Mouse (Mus musculus) gastrocnemius, postnatal 10 days (tissue): ENCODE measurements around the gene Robo1. TPM values are rescaled to one million over a fixed set of nuclear protein-coding genes. Genes with fewer than 3 reads are reported as not detected.

Experiments used
- DNase-seq: peaks from one replicate; pipeline ENCODE4 v3.0.0; 2021; ENCODE audit warnings: mixed read lengths
- total RNA-seq, 2 experiments: library from RNA; stranded (reverse); gene quantifications; 2 replicates each; pipeline ENCODE4 v1.2.3; 2021

The Robo1 gene
- total RNA-seq, 2 experiments from 2014 or later, result 8.3 to 12.8 TPM

DNA sequence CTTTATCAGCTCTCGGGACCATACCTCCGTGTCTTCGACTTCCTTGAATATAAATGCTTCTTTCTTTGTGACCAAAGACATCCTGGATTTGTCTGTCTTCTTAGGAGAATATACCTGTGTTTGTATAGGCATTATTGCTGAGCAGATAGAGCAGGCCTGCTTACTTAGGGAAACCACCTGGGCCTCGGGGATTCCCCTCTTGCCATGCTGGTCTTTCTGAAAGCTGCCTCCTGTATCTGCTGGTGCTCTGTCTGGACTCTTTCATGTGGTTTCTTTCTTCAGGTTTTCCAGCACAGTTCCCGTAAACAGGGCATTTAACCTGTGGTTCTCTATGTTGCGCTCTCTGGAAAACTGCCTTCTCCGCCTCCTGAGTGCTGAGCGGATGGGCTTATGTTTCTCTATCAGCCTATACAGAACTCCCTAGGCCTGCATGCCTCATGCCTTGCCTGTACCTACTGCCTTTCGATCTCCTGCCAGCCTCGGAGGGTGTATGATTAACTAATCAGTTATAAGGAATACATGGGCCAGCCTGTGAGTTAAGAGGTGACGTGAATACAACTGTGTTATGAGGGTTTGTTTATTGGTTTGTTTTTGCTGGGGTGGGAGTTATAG, 370.9 kb downstream of the Robo1 start:
- DNase-seq, result no peak

DNA sequence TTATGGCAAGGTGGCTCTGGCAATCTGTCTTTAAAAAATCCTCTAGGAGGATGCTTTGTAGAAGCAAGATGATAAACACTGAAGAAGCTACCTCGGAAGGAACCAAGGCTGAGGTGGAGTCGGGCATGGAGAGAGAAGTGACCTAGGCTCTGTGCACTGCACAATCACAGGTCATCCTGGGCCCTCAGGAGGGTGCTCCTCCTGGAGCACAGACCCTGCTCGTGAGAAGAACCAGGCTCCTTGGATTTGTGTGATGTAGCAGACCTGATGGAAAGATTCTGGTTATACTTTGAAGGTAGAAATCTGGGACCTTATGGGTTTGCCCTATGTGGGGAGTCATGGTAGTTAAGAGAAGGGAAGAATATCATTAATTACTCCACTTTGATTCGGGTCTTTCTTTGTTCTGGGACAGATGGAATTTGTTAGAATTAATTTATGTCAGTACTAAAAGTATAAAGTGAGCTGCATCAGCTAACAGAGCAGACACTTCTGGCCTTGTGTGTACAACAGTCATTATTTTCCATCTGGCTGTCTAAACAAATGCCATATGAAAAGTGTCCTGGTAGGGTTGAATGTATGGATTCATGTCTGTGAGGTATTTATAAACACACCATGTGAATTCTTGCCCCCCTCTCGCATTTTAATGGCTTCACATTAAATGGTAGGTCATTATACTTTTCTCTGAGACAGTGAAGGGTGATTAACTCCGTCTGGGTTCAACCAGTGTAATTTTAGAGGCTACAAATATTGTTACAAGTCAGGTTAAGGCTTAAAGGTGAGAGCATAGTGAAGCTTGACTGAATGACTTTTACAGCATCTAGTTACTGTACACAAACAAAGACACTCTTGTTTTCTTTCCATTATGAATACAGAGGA, 377.7 kb downstream of the Robo1 start:
- no peak for DNase-seq

DNA sequence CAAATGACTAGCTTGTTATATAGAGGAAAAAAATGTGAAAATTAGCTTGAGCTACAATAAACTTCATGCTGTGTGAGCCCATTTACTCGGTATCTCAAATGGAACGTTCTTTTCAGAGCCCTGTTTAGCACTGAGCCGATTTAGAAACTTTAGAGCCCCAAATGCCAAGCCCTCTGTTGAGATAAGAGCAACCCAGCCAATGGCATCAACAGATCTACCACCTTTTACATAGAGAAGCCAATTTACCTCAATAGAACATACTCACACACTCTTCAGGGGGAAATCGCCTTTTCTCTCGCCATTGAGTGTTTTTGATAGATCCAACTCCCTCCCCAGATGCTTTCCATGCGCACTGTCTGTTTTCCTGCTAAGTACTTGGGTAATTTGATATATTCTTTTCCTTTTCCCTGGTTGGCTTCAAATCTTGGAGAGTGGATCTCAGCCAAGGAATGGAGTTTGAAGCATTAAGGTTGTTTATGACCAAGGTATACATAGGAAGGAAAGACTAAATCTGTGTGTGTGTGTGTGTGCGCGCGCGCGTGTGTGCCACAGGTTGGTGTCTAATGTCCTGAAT, 378.5 kb downstream of the Robo1 start:
- DNase-seq, result no peak

DNA sequence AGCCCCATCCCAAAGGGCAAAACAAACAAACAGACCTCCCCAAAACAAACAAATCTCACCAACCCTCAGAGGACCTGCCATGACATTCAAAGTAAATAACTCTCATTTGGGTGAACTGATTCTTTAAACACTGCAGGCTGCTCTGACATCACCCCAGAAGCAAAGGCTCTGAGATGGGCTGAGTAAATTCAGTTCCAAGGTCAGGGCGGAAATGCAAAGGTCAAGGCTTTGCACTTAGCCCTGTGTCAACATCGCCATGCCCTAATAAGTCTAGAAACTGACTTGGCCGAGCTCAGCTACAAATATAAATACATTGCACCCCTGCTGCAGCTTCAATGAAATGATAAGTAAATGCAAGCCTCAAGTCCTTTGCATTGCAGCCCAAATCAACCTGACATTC, 379.5 kb downstream of the Robo1 start:
- DNase-seq, result no peak

DNA sequence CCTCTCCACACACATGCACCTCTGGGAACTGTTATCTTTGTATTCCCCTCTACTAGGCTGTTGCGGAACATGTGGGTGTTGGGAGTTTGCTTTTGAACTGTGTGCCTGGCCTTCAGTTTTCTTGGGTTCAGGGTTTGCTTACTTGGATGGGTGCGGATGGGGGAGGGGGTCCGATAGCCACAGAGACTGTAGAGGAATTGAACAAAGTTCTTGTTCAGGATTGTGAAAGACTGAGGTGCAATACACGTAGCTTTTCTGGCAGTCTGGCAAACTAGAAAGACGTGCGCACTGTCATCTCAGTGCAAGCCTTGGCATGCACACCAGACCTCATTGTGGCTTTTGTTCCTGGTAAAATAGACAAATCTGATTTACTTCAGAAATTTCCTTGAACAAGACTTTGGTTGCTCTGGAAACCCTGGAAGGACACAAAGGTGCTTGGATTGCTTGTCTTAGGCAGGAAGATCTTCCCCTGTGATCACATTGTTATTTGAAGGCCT, 380.1 kb downstream of the Robo1 start:
- DNase-seq, result no peak

DNA sequence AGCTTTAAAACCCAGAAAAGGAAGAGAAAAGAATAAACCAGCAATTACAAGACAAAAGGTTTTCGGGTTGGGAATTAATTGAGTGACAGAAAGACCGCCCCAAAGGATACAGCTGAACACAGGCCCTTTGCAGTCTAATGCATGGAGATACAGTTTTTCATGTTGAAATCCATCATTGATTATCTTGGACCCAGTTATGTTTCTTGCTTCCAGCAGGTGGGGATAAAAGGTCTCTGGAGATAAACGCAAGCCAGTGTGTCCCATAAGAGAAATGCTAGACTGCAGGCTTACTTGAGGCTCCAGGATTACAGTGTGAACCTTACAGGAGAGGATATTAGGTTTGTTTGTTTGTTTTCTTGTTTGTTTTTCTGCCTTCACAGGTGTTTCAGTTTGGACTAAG, 383.8 kb downstream of the Robo1 start:
- no peak for DNase-seq

DNA sequence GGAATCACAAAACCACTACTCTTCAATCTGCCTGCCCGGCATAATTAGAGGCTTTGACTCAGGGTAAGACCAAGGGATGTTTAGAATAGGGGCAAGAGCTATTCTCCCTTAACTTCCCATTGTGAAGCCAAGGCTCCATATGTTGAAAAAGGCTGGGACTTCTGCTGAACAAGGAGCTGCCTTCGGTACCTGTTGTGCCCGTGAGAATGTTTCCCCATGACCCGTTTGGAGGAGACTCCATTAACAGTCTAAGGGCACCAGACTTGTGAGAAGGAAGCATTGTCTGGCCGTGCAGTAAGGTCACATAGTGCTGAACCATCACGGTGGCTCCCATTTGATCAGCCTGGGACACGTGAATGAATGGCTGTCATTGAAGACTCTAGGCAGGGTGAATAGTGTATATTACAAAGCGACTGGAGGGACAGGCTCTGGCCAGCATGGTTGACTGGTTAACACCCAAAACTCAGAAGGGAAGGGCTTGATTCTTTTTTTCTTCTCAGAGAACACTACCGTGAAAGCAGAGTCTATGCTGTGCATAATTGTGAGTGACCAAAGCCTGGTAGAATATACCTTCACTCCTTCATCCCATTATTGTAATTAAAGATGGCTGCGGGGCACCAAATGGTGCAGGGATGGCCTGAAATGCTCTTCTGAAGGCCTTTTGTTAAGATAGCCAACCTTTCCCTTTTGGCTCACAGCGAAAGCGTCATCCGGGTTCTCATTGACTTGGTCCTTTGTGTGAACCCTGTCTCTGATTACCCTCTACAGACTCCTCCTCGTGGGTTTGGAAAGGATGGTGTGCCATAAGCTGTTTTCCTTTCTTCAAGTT, 385.6 kb downstream of the Robo1 start:
- DNase-seq, result no peak

DNA sequence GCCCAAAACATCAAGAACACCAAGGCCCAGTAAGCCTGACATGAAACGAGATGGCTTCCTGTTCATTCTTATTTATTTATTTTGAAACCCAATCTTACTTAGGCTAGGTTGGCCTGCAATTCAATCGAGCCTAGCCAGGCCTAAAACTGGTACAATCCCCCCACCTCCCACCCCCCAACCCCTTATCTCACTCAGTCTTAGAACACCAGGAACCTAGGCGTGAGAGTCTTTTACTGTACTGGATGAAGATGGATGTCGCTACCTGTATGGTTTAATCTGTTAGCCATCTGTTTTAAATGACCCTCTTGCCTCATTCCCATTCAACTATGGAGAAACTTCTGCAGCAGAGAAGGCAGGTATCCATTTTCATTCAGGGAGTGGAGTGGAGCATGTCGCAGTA, 386.7 kb downstream of the Robo1 start:
- DNase-seq, result no peak

DNA sequence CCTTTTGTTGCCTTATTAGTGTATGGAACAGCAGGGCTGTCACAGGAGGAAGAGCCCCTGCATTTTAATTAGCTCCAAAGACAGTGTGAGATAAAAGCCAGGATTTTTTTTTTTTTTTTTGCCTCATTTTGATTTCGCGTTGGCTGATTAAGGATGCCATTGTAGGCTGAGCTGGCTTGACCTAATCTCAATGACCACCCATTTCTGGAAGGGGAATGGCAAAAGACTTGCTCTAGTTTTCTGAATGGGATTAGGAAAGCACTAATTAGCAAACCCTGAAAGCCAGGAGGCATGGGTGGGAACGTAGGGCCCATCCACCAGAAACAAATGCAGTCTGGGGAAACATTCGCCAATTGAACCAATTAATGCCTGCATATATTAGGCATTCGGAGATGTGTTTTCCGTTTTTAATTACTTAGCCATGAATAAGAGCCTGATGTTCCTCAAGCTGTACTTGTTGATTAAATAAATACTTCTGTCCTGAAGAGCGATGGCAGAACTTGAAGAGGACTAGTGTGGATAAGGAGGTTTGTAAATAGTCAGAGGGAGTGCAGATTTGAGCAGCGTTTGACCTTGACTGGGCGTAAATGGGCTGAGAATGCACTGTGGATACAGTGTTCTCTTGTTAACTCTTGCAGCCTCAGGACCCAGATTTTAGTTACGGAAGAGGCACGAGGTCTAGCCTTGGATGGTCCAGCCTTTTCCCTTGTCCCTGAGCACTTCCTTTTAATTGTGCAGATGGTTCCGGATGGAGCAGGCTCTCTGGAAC, 391.3 kb downstream of the Robo1 start:
- DNase-seq, result no peak

DNA sequence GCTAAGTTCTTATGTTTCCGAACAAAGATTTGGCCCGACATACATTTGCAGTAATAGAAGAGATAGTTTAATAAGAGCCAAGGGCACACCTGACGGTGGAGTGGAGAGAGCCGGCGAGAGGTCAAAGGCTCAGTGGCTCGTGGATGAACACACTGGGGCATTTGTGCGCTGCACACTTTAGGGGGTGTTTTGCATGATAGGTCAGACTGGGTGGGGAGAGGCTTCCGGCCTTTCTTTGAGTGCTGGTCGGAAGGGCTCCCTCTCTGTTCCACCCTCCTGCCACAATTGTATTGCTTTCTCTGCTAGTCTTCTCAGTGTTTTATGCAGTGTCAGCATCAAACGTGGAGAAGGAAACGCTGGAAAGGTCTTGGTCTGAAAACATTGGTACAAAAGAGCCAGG, 392.2 kb downstream of the Robo1 start:
- DNase-seq, result no peak

DNA sequence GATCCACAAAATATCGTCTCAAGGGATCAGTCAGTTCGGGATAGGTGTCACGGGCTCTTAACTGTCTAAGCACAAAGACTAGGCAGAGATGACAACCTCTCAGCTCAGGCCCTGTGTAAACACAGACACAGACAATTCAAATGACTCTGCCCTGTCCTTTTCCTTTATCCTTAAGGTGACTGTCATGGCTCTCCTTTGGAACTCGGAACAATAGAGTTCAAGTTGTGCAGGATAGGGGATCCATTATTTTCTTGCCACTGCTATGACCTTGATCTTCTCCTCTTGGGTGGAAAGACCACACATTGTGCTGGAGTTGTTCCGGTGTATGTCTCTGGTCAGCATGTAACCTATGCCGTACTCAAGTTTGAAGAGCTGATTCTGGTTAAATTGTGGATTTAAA, 395.4 kb downstream of the Robo1 start:
- no peak for DNase-seq

DNA sequence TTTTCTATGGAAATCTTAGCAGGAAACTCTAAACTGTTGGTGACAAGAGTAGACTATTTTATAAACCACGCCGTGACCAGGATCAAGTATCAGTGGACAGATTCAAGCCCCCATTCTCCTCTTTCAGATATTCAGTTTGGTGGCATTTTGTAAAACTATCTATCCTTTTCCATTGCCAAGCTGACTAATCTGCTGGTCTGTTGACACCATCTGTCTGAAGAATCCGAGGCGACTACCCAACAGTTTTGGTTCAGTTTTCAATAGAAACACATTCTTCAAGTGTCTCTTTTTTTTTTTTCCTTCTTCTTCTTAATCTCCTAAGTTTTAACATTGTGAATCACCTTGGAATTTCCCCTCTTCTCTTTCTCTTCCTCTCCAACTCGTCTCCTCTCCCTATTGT, 397.7 kb downstream of the Robo1 start:
- DNase-seq, result no peak

DNA sequence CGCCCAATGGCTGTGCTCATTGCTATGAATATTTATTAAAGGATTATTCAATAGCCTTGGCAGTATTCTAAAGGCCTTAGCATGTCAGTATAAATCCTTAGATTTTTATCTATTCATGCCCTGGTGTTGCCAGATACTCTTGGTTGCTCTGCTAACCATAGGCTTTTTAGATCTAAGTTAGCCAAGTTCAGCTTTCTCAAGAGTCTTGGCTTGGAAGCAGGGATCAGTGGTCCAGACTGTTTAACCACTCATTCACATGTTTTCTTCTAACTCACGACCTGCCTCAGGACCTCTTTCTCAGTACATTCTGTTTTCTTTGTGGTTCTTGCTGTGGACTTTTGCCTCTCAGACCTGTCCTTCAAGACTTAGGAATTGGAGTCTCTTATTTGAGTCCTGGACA, 400.4 kb downstream of the Robo1 start:
- no peak for DNase-seq

DNA sequence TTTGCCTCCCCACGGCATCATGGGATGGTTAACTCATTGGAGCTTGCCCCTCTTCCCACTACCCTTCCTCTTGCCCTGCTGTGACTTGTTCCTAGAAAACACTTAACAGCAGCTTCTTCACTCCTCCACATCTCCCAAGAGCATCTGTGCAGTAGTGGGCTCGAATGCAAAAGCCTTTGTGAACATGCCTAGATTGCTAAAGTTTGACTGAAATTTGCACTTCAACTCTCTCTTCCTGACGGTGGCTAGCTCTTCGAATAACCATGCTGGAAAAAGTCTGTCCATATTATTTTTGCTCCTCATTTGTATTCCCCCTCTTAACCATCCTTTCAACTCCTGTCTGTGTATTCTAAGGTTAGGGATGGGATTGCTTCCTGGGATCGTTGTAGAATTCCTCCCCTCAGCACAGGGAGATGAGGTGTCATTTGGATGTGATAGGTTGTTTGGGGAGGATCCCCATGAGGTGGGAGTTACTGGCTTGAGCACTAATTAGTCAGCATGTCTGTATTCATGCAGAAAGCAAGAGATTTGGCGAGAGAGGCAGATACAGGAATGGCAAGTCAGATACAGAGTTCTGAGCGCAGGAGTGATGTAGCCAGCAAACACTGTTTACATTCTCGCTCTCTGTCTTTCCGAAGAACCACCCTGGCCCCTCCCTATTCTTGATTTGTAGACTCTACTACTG, 409.2 kb downstream of the Robo1 start:
- no peak for DNase-seq

DNA sequence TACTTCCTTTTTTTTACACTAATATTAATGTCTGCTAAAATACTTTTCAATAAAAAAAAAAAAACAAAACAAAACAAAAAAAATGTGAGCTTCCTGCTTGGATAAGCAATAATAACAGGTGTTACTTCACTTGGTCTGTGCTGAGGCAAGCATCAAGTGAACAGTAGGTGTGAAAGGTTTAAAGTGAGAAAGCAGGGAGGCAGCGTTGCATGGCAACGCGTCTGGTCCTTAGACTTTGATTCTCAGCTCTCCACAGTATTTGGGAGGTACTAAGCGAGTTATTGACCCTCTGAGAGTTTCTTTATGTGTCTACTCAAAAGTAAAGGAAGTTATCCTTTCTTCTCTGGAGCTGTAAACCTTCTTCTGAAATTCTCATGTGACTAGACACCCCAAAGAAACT, 411.0 kb downstream of the Robo1 start:
- DNase-seq, result no peak

DNA sequence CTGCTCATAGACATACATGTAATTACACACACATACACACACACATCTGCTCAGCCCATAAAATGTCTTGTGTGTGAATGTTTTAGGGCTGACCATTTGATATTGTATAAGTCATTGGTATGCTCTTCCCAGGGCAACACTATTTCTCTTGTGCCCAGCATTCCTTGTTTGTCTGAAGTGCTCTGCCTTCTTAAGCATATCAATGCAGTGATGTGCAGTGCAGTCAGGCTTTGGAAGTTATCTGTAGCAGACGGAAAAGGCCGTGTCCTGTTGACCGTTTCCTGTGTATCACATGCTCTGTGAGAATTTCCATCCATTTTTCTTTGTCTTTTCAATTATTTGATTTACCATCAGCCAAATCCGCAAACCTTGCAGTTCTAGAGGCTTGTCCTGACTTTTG, 412.9 kb downstream of the Robo1 start:
- no peak for DNase-seq

DNA sequence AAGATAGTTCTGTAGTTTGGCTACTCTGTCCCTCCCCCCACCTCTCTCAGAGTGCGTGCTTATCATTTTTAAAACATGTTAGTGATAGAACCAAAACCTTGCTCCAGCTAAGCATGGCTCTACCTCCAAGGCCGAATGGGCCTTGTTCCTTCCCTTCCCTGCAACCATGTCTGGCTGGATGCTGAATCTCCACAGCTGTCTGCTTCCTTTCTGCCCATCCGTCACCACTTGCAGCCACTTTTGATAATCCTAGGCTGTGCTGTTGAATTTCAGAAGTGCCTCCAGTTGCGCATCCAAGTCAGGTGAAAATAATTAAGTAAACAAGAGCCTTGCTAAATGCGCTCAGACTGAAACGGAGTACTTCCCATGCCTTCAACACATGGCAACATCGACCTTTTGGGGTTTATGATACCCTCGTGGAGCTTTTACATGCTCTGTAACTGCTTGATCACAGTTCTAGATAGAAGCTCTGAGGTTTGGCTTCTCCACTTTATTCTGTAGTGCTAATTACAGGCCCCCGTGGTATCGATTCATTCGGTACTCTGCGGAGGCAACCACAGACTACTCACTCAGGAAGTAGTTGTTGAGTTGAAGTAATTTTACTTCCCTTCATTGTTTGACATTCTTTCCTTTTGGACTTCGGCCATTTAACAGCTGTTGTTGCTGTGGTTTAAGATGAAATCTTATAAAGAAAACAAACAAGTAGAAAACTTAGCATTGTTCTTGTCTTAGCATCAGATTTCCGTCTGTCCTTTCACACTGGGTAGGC, 413.8 kb downstream of the Robo1 start:
- DNase-seq, result no peak

DNA sequence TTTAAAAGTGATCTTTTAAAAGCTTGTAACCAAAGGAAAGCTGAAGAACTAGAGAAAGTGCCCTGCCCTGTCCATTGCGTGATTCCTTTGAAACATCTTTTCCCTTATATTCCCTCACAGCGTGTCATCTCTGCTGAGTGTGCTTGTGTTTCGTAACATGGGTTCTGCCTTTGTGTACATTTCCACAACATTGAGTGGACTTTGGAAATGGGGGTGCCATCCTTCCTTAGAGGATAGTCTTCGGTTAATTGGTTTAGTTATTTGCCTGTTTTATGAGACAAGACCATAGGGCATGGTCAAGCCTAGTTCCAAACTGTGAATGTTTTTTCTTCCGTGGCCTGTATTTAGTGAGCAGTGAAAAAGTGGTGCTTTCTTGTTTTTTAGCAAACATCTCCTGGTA, 426.1 kb downstream of the Robo1 start:
- no peak for DNase-seq

DNA sequence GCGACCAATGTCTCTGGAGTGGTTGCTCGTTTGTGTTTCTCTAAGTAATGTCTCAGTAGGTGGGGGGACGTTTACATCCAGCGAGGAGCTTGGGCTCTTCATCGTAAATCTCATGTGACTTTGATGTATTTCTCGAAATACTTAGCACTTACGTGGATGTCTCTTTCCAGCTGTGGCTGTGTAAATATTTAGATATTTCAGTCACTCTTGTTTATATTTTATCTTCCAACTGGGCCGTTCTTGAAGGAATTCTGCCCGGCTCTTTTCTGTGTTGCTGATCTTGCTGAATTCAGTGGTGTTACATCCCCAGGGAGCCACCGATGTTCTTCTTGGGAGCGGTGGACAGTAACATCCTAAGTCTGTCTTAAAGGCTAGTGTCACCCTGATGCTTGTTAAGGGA, 427.1 kb downstream of the Robo1 start:
- DNase-seq, result no peak

DNA sequence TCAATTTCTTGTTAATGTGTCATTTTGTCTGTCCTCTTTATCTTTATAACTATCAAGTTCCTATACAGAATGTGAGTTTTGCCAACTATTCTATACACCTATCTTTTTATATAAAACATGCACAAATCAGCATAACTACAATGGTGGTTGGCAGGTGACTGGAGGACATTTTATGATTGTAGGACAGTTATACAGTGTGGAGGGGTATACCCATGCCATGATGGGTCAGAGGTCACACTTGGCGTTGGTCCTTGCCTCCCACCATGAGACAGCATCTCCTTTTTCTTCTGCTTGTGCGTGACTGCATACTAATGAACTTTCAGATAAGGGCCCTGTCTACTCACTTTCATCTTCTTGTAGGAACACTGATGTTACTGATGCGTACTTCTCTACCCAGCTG, 427.5 kb downstream of the Robo1 start:
- no peak for DNase-seq
